15 mouse cellular contexts compared by ENCODE assay signal in genomic region chr11:46578771-46579281, GRCm38 (mm10). TPM values are rescaled to one million over a fixed set of nuclear protein-coding genes. Genes with fewer than 3 reads are reported as not detected.
DNase-seq lines count a peak whose midpoint lies in the region; ATAC-seq and TF ChIP-seq lines count a peak whose summit lies in the region.
"Had no signal": no experiment of that assay in that cellular context is flagged by ENCODE, and none has a peak within 500 bp of the region (broad histone marks: within the 10 kb centered on the region; RNA-seq: fewer than 3 reads in every experiment).

No protein-coding gene starts in this region.

- no peak overlapping the region for H3K4me2 ChIP-seq in kidney, embryonic 15.5 days
- no peak overlapping the region for H3K4me2 ChIP-seq in midbrain, postnatal 0 days (ENCODE audit: low read depth, low read length, poor library complexity, severe bottlenecking)
- no peak overlapping the region for H3K4me2 ChIP-seq in midbrain, embryonic 14.5 days (ENCODE audit: low read length)

- no peak overlapping the region for H3K27ac ChIP-seq in liver, adult 2 months (replicated peaks; ENCODE audit: insufficient read depth, low read depth, low read length)
- H3K27ac ChIP-seq in embryonic facial prominence, embryonic 10.5 days (replicated peaks) = no peak overlapping the region
- H3K27ac ChIP-seq in kidney, embryonic 15.5 days = no peak overlapping the region
- H3K27ac ChIP-seq in midbrain, postnatal 0 days (ENCODE audit: low read depth, low read length) = no peak overlapping the region
- no peak overlapping the region for H3K27ac ChIP-seq in midbrain, embryonic 14.5 days (replicated peaks; ENCODE audit: low read depth, low read length)
- H3K27ac ChIP-seq: gastrocnemius, adult 2 months; layer of hippocampus, adult 2 months had no signal

- H3K79me2 ChIP-seq in liver, adult 2 months (ENCODE audit: control insufficient read depth, insufficient read depth, low read length) = no peaks in the 10 kb centered on the region

- 0 out of 2 replicates have a peak, but pooled peaks have one; percentile 69 for ATAC-seq in kidney, embryonic 15.5 days (replicated peaks; ENCODE audit: low FRiP score)
- no peak for ATAC-seq in midbrain, postnatal 0 days (ENCODE audit: low FRiP score)
- no peak for ATAC-seq in midbrain, embryonic 14.5 days (ENCODE audit: low FRiP score, low TSS enrichment)

- H3K4me1 ChIP-seq in liver, adult 2 months (ENCODE audit: control insufficient read depth, insufficient read depth, low read length) = peaks cover 30% of the 10 kb centered on the region
- no peaks in the 10 kb centered on the region for H3K4me1 ChIP-seq in embryonic facial prominence, embryonic 10.5 days
- H3K4me1 ChIP-seq in kidney, embryonic 15.5 days = no peaks in the 10 kb centered on the region
- no peaks in the 10 kb centered on the region for H3K4me1 ChIP-seq in midbrain, postnatal 0 days (ENCODE audit: insufficient read depth, low read length)
- H3K4me1 ChIP-seq in midbrain, embryonic 14.5 days (ENCODE audit: control insufficient read depth, insufficient read depth, low read length) = no peaks in the 10 kb centered on the region

- H3K36me3 ChIP-seq in liver, adult 2 months (ENCODE audit: control insufficient read depth, insufficient read depth, low read length) = no peaks in the 10 kb centered on the region
- H3K36me3 ChIP-seq in embryonic facial prominence, embryonic 10.5 days (replicated peaks) = no peaks in the 10 kb centered on the region
- no peaks in the 10 kb centered on the region for H3K36me3 ChIP-seq in kidney, embryonic 15.5 days
- no peaks in the 10 kb centered on the region for H3K36me3 ChIP-seq in midbrain, postnatal 0 days (ENCODE audit: insufficient read depth, low read length)
- no peaks in the 10 kb centered on the region for H3K36me3 ChIP-seq in midbrain, embryonic 14.5 days (ENCODE audit: control insufficient read depth, insufficient read depth, low read length)

- 33% methylated on average over 5 of the region's 5 CpGs for WGBS in liver, adult 2 months
- whole genome bisulfite sequencing in embryonic facial prominence, embryonic 10.5 days = 61% methylated on average over 5 of the region's 5 CpGs
- 40% methylated on average over 5 of the region's 5 CpGs for WGBS in kidney, embryonic 15.5 days
- WGBS in midbrain, postnatal 0 days = 62% methylated on average over 5 of the region's 5 CpGs
- 76% methylated on average over 5 of the region's 5 CpGs for WGBS in midbrain, embryonic 14.5 days

- no peaks in the 10 kb centered on the region for H3K27me3 ChIP-seq in liver, adult 2 months (ENCODE audit: control insufficient read depth, insufficient read depth, low read length)
- H3K27me3 ChIP-seq in embryonic facial prominence, embryonic 10.5 days (replicated peaks; ENCODE audit: low read depth, poor library complexity, severe bottlenecking) = no peaks in the 10 kb centered on the region
- H3K27me3 ChIP-seq in kidney, embryonic 15.5 days = no peaks in the 10 kb centered on the region
- no peaks in the 10 kb centered on the region for H3K27me3 ChIP-seq in midbrain, postnatal 0 days (ENCODE audit: insufficient read depth, low read length)
- no peaks in the 10 kb centered on the region for H3K27me3 ChIP-seq in midbrain, embryonic 14.5 days (ENCODE audit: control insufficient read depth, insufficient read depth, low read length)
- H3K27me3 ChIP-seq: CH12.LX had no signal

- H3K9ac ChIP-seq in liver, adult 2 months (ENCODE audit: low read depth, low read length) = no peak overlapping the region
- no peak overlapping the region for H3K9ac ChIP-seq in kidney, embryonic 15.5 days
- H3K9ac ChIP-seq in midbrain, postnatal 0 days (replicated peaks; ENCODE audit: low read length, poor library complexity, severe bottlenecking) = no peak overlapping the region
- no peak overlapping the region for H3K9ac ChIP-seq in midbrain, embryonic 14.5 days (replicated peaks; ENCODE audit: low read length)

- no peak for TF ChIP-seq CTCF in liver, adult 2 months (IDR thresholded peaks at IDR 0.05; ENCODE audit: low read depth, low read length)
- no peak for TF ChIP-seq CTCF in midbrain, postnatal 0 days (IDR thresholded peaks at IDR 0.05)

- H3K4me3 ChIP-seq in liver, adult 2 months (ENCODE audit: insufficient read depth, low read depth, low read length) = no peak overlapping the region
- no peak overlapping the region for H3K4me3 ChIP-seq in embryonic facial prominence, embryonic 10.5 days
- no peak overlapping the region for H3K4me3 ChIP-seq in kidney, embryonic 15.5 days (replicated peaks)
- H3K4me3 ChIP-seq in midbrain, postnatal 0 days (ENCODE audit: low read depth, low read length) = no peak overlapping the region
- H3K4me3 ChIP-seq in midbrain, embryonic 14.5 days (replicated peaks; ENCODE audit: low read depth, low read length) = no peak overlapping the region
- H3K4me3 ChIP-seq: gastrocnemius, adult 2 months; layer of hippocampus, adult 2 months had no signal

- TF ChIP-seq POLR2A in liver, adult 2 months (IDR thresholded peaks at IDR 0.05; ENCODE audit: extremely low read depth, insufficient read depth, low read length) = no peak

- peak; percentile 65 for DNase-seq in liver, adult 2 months (ENCODE audit: extremely low read depth, low read depth, low spot score)
- no peak for DNase-seq in liver
- DNase-seq in embryonic facial prominence, embryonic 10.5 days (ENCODE audit: low spot score) = peak; percentile 7
- DNase-seq in testis, postnatal 10 days (ENCODE audit: low spot score) = peak; percentile 42
- no peak for DNase-seq in cerebellum, postnatal 36 days
- no peak for DNase-seq in midbrain, postnatal 0 days (ENCODE audit: low spot score)
- DNase-seq in midbrain, embryonic 14.5 days = no peak
- DNase-seq: cerebellum, adult 11 months; gastrocnemius, adult 2 months had no signal

- no peaks in the 10 kb centered on the region for H3K9me3 ChIP-seq in embryonic facial prominence, embryonic 10.5 days
- no peaks in the 10 kb centered on the region for H3K9me3 ChIP-seq in kidney, embryonic 15.5 days (replicated peaks)
- H3K9me3 ChIP-seq in midbrain, postnatal 0 days (ENCODE audit: low read length) = no peaks in the 10 kb centered on the region
- no peaks in the 10 kb centered on the region for H3K9me3 ChIP-seq in midbrain, embryonic 14.5 days (ENCODE audit: control insufficient read depth, low read length)

RNA-seq across cellular contexts. Expression of gene BC053393, which starts 7.5 kb away (rescaled TPM):
- not detected in 2 replicates for total RNA-seq in liver, adult 2 months (2014; rRNA removed)
- polyA plus RNA-seq in liver, adult 2 months (2012; rRNA removed) = not detected in 2 replicates
- polyA plus RNA-seq in embryonic facial prominence, embryonic 10.5 days (2016; fragmentation: Nextera tagmentation; extraction: Ambion mirVana) = not detected in 2 replicates
- polyA plus RNA-seq in kidney, embryonic 15.5 days (2015; fragmentation: Nextera tagmentation; extraction: Ambion mirVana) = not detected in 2 replicates
- total RNA-seq in midbrain, postnatal 0 days (2014; rRNA removed) = not detected in 2 replicates
- polyA plus RNA-seq in midbrain, postnatal 0 days (2015; fragmentation: Nextera tagmentation; extraction: Ambion mirVana) = not detected in 2 replicates
- polyA plus RNA-seq in midbrain, embryonic 14.5 days (2014; fragmentation: Nextera tagmentation; extraction: Ambion mirVana) = not detected in 2 replicates
- total RNA-seq: CH12.LX; gastrocnemius, adult 2 months; layer of hippocampus, adult 2 months had no signal
- polyA plus RNA-seq: limb, embryonic 11.5 days; stomach, embryonic 16.5 days had no signal

RNA-seq across cellular contexts. Expression of gene Dppa1, which starts 50.2 kb away (rescaled TPM):
- not detected in 2 replicates for total RNA-seq in liver, adult 2 months (2014; rRNA removed)
- polyA plus RNA-seq in liver, adult 2 months (2012; rRNA removed) = not detected in 2 replicates
- polyA plus RNA-seq in embryonic facial prominence, embryonic 10.5 days (2016; fragmentation: Nextera tagmentation; extraction: Ambion mirVana) = not detected in 2 replicates
- not detected in 2 replicates for polyA plus RNA-seq in kidney, embryonic 15.5 days (2015; fragmentation: Nextera tagmentation; extraction: Ambion mirVana)
- not detected in 2 replicates for total RNA-seq in midbrain, postnatal 0 days (2014; rRNA removed)
- not detected in 2 replicates for polyA plus RNA-seq in midbrain, postnatal 0 days (2015; fragmentation: Nextera tagmentation; extraction: Ambion mirVana)
- polyA plus RNA-seq in midbrain, embryonic 14.5 days (2014; fragmentation: Nextera tagmentation; extraction: Ambion mirVana) = not detected in 2 replicates
- total RNA-seq: CH12.LX; gastrocnemius, adult 2 months; layer of hippocampus, adult 2 months had no signal
- polyA plus RNA-seq: heart, embryonic 16.5 days; limb, embryonic 11.5 days; stomach, embryonic 16.5 days had no signal

RNA-seq across cellular contexts. Expression of gene Gm12169, which starts 54.8 kb away (rescaled TPM):
- not detected in 2 replicates for total RNA-seq in liver, adult 2 months (2014; rRNA removed)
- polyA plus RNA-seq in liver, adult 2 months (2012; rRNA removed) = not detected in 2 replicates
- not detected in 2 replicates for polyA plus RNA-seq in embryonic facial prominence, embryonic 10.5 days (2016; fragmentation: Nextera tagmentation; extraction: Ambion mirVana)
- polyA plus RNA-seq in kidney, embryonic 15.5 days (2015; fragmentation: Nextera tagmentation; extraction: Ambion mirVana) = not detected in 2 replicates
- not detected in 2 replicates for total RNA-seq in midbrain, postnatal 0 days (2014; rRNA removed)
- polyA plus RNA-seq in midbrain, postnatal 0 days (2015; fragmentation: Nextera tagmentation; extraction: Ambion mirVana) = not detected in 2 replicates
- not detected in 2 replicates for polyA plus RNA-seq in midbrain, embryonic 14.5 days (2014; fragmentation: Nextera tagmentation; extraction: Ambion mirVana)
- total RNA-seq: CH12.LX; gastrocnemius, adult 2 months; layer of hippocampus, adult 2 months had no signal
- polyA plus RNA-seq: heart, embryonic 16.5 days; limb, embryonic 11.5 days; stomach, embryonic 16.5 days had no signal

Comparison
In these comparisons a context has a peak if more than half of its experiments do, and no peak if none do; other contexts are left out.
1. DNase-seq: peak in liver, adult 2 months (single experiment), embryonic facial prominence, embryonic 10.5 days (single experiment) and testis, postnatal 10 days (single experiment); none in liver (single experiment), cerebellum, postnatal 36 days (0 of 2), midbrain, postnatal 0 days (single experiment) and midbrain, embryonic 14.5 days (single experiment).